Mouse (Mus musculus): ENCODE results near the gene Ppm1l.

Gene Ppm1l

GRCm38 (mm10) chr3:69502009-69502408, 185.3 kb downstream of the Ppm1l start:
- DNase-seq = no peak

DNA sequence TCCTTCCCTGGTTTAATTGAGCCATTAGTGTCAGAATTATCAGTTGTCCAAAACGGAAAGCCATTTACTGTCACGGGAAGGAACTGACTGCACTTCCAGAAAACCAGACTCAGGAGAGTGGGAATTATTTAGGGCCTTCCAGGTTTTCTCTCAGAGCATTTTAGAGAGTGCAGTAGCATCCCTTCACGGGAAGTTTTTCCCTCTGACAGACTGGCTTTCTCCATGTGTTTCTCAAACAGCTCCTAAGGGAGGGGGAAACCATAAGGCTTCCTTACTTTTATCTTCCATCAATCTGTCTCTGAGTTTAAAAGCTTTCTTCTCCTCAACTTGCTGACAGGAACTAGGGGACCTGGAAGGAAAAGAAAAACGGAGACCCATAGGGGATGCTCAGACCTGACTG, 185.9 kb downstream of the Ppm1l start:
- DNase-seq = no peak

DNA sequence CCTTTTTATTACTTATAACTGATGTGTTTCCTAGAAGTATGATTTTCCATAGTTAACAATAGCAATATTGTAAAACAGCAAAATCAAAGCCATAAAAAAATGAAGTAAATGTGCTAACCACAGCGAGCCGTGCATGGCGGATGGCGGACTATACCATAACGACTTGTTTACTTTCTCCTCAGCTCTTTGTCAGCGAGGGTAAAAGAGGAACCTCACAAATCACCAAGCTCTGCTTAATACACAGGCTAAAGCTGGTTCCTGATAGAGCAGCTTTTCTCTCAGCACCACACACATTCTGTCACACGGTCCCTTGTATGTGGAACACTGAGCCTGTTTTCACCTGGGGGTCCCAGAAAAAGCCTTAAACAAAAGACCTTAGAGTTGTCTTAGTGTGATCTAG, 188.4 kb downstream of the Ppm1l start:
- no peak for DNase-seq

DNA sequence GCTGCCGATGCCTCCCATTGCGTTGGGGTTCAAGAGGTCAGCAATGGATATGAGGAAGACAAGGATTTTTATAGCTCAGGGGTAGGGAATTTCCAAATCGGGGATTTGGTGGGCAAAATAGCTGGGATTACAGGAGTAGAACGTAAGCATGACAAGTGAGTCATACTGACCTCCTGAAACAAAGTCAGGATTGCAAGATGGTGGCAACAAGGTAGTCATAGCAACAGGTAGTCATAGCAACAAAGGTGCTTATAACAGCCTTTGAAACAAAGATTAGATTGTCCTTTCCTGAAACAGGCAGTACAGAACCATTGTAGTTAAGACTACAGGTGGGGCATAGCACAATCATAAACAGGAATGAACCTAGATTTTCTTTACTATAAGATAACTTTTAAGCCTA, 189.7 kb downstream of the Ppm1l start:
- no peak for DNase-seq

- DNase-seq = no peak
These were observed 192.8 kb downstream of the Ppm1l start for GRCm38 (mm10) chr3:69509411-69509952.

DNA sequence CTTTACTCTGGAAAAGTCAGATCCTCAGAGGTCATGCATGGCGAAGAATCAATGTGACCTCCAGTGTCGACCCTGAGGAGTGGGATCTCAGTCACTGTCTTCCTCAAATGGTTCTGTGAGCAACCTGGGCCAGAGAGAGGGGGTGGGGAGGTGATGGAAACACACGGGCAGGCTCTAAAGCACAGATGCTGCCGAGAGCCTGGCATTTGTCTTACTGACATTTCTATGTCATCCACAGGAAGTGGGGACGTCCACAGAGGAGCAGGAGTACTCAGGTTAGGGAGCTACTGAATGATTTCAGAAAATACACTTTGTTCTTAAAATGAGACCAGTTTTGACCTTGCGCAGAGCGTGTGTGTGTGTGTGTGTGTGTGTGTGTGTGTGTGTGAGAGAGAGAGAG, 195.2 kb downstream of the Ppm1l start:
- DNase-seq = no peak

DNA sequence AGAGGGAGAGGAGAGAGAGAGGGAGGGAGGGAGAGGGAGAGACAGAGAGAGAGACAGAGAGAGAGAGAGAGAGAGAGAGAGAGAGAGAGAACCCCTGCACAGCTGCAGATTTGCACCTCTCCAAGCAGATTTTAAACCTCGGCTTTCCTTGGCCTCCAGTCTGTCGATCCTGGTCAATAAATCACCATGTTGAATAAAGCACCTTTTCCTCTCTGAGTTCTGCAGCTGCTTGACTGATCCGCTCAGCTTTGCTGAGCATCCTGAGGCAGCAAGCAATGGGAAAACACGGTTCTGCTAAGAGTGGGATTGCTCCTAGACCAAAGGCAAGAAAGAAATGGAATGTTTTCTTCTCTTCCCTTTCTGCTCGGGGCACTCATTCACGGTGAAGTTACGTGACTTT, 195.7 kb downstream of the Ppm1l start:
- no peak for DNase-seq

DNA sequence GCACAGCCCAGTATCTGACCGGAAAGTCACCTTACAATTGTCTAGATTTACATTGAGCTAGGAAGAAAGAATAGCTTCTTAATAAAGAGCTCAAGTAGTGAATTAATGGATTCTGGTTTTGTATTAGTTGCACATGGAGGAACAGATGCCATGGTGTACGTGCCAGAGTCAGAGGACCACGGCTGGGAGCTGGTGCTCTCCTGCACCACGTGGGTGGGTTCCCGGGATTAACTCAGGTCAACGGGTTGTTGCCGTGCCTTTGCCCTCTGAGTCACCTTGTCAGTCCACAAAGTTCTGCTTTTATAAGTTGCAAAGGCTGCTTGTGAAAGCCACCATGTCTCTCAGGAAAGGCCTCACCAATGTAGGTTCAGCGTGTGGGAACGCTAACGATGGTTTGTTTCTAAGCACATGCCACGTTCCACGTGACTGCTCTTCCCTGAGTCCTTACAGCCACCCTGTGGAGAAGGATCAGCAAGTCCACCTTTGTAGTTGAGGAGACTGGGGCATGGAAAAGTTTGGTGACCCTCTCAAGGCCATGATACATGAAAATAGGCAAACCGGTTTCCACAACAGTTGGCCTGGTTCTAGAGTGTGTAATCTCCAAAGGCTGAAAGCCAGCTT, 199.2 kb downstream of the Ppm1l start:
- DNase-seq = peak; percentile 34

DNA sequence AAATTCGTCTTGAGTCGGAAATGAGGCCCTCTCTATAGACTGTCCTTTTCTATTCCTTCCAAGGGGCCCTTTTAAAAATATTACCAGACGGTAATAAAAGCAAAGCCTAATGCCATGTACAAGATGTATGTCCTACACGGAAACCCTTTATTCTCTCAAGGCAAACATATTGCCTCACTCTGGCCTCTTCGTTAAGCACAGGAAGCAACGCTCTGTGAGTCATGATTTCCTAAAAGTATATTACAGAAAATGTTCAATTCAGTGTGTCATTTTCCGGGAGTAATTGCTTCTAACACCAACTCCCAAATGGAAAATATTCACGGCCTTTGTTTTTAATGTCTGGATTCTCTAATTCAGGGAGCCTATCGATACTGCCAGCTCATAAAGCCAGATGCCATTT, 202.5 kb downstream of the Ppm1l start:
- no peak for DNase-seq

- no peak for DNase-seq
These were observed 203.3 kb downstream of the Ppm1l start for GRCm38 (mm10) chr3:69519789-69520558.

DNA sequence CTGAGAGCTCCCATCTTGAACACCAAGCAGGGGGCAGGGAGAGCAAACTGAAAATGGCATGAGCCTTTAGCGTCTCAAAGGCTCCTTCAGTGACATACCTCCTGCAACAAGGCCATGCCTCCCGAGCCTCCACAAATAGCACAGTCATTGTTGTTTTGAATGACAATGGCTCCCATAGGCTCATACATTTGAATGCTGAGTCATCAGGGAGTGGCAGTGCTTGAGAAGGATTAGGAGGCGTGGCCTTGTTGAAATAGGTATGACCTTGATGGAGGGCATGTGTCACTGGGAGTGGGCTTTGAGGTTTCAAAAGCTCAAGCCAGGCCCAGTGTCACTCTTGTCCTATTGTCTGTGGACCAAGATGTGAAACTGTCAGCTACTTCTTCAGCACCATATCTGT, 205.6 kb downstream of the Ppm1l start:
- DNase-seq = no peak

GRCm38 (mm10) chr3:69524356-69525071, 207.9 kb downstream of the Ppm1l start:
- DNase-seq = no peak

GRCm38 (mm10) chr3:69525072-69525529, 208.4 kb downstream of the Ppm1l start:
- no peak for DNase-seq

- DNase-seq = no peak
These were observed 210.7 kb downstream of the Ppm1l start for GRCm38 (mm10) chr3:69527384-69527783.

DNA sequence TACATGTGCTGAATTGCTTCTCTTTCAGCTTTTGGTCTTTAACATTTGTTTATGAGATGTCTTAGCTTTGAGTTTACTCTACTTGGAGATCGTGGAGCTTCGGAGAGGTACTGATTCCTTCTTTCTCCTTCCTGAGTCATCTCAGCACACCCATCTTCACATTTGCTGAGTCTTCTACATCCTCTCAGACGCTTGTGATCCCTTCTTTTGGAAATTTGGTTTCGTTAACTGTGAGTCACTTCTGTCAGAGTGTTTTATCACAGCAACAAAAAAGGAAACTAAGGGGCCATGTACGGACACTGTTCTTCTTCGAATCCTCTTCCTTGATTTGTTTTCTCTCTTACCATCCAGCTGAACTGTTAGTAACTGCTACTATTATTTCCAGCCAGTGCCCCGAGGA, 212.9 kb downstream of the Ppm1l start:
- DNase-seq = no peak

- DNase-seq = no peak
These were observed 214.8 kb downstream of the Ppm1l start for GRCm38 (mm10) chr3:69531511-69531910.

DNA sequence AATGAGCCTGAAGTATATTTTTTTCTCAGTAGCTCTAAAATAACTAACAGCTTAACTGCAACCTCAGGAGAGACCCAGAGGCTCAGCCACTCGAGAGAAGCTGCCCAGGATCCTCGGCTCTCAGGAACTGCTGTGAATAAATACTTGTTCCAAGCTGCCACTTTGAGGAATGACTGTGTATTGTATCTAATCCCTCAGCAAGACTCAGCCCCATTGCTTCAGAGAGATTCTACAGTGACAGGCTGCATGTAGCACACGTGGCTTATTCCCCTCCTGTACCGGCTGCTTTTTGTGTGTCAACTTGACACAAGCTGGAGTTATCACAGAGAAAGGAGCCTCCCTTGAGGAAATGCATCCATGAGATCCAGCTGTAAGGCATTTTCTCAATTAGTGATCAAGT, 216.0 kb downstream of the Ppm1l start:
- DNase-seq = no peak

DNA sequence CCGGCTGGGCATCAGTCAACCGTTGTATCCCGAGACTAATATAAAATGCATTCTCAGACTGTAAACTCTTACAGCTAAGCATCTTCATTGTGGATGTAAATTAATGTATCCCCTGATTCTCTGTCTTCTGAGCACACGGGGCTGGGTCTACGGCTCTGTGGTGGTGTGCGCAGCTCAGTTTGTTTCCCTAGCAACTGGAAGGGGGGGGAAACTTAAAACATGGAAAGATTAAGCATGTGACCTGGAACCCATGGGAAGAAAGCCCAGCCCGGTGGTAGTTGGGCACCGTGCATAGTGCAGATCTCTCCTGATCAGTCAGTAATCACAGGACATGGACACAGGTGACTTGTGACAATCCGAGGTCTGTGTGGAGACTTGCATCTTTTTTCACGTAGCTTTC, 218.8 kb downstream of the Ppm1l start:
- DNase-seq = no peak

DNA sequence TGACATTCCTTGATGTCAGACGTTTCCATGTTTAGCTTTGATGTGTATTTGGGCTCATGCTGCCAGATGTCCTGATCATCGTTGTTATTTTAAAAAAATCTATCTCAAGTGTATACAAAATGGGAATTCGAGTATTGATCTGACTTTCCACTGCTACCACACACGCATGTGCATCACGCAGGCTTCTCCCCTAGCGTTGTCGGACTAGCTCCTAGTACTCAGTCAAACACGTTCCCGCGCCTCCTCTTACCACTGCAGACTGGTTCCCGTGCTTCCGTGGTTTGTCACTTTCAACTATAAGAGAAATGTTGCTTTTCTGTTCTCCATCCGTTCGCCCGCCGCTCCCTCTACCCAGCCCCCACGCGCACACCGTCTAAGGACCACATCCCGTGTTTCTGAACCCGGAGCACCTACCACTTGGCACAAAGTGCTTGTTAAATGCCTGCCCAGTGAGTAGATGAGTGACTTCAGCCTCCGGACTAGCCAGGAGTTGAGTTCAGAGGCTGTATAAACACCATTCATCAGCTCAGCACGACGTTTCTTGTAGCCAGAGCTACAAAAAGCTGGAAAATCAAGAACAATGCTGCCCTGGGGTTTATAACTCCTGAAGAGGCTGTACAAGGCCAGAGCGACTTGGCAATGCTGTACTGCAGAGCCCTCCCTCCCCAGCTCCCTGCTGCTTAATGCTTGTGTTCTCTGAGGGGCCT, 219.4 kb downstream of the Ppm1l start:
- no peak for DNase-seq

GRCm38 (mm10) chr3:69542962-69543361, 226.3 kb downstream of the Ppm1l start:
- no peak for DNase-seq

GRCm38 (mm10) chr3:69543730-69544129, 227.1 kb downstream of the Ppm1l start:
- no peak for DNase-seq

DNA sequence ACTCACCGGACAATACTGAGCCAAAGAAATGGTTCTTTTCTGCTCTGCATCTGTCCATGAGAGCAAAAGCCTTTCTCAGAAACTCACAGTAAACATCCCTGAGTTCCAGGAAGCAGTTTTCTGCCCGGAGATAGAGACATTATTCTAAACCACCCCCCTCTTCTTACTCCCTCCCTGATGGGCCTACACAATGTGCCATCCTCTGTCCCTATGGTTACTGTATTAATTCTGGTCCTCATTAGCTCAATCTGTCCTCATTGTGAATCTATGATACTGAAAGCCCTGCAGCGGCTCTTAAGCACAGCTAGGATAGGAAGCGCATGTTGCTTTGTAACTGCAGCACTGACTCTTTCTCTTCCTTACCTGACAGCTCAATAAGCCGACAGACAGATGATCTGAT, 228.4 kb downstream of the Ppm1l start:
- DNase-seq = no peak

Measured in kidney, adult 11 months (tissue).